Mouse (Mus musculus) C2C12 (cell line): Measurements from ENCODE around the gene Sgip1.

ENCODE experiments used
- CEBPB ChIP-seq: IDR thresholded peaks from one replicate; pipeline ENCODE4 v1.6.1; 2011; ENCODE audit warnings: low read depth, mild to moderate bottlenecking, control low read depth, moderate library complexity
- CTCF ChIP-seq: IDR thresholded peaks from one replicate; pipeline ENCODE4 v1.5.1; 2011; ENCODE audit not compliant: control insufficient read depth, insufficient read depth, insufficient read length
- MAX ChIP-seq: IDR thresholded peaks from one replicate; pipeline ENCODE4 v1.6.1; 2011; ENCODE audit warnings: mild to moderate bottlenecking, control low read depth

GRCm38 (mm10) chr4:102773225-102773624, 32.1 kb downstream of the Sgip1 start:
- TF ChIP-seq CTCF (no peak), CEBPB (no peak), MAX (no peak)
